Mouse (Mus musculus) kidney, postnatal 4 days (tissue): Measurements from ENCODE around the gene Gtf2a2.

Experiments used
- DNase-seq, 2 experiments: peaks; one replicate each; pipeline ENCODE4 v3.0.0; 2021; ENCODE audit warnings: mixed read lengths in 2 of 2

Gene Gtf2a2

GRCm38 (mm10) chr9:70067497-70067896 lies 55.1 kb downstream of the Gtf2a2 start:
- DNase-seq: no peak

- no peak for DNase-seq
These were observed 57.6 kb downstream of the Gtf2a2 start for GRCm38 (mm10) chr9:70069961-70070435.

GRCm38 (mm10) chr9:70072387-70072786 lies 60.0 kb downstream of the Gtf2a2 start:
- no peak for DNase-seq
